Mouse (Mus musculus) Muller cell, postnatal 12 days (primary cell): ENCODE measurements around the gene Taf5.
A peak's percentile ranks its signal among the peaks of the same experiment; 100 is the strongest.

Source experiments
- DNase-seq: peaks from one replicate; pipeline ENCODE4 v3.0.0-alpha.2; 2015; ENCODE audit errors: inconsistent ontology term

Taf5 gene

DNA sequence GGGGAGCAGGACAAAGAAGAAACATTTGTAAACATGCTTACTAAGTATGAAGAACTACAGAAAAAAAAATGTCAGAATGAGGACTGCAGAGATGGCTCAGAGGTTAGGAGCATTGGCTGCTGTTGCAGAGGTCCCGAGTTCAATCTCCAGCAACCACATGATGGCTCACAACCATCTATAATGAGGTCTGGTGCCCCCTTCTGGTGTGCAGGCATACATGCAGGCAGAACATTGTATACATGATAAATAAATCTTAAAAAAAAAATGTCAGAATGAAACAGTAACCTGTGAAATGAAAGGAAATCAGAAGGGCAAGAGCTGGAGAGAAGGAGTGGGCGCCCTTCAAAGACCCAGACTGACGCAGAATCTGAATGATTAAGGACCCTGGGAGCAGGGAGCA lies 1.7 kb upstream of the Taf5 start:
- DNase-seq: no peak

DNA sequence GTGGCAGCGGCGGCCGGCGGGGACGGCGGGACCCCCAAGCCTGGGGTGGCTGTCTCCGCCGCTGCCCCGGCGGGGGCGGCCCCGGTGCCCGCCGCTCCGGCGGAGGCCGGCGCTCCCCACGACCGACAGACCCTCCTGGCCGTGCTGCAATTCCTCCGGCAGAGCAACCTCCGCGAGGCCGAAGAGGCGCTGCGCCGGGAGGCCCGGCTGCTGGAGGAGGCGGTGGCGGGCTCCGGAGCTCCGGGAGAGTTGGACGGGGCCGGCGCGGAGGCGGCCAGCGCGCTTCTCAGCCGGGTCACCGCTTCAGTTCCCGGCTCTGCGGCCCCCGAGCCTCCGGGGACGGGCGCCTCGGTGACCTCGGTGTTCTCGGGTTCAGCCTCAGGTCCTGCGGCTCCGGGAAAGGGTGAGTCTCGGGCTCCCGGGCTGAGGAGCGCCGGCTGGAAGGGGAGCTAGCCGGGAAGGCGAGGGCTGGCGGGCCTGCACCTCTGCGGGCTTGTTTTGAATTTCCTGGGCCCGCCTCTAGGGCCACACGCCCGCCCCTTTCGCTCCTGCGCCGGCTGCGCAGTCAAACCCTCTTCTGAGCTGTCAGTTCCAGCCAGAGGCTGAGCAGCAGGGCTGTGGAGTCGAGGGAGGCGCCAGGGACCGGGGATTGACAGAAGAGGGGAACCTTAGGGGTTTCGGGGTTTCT lies 522 bp downstream of the Taf5 start:
- DNase-seq: peak; percentile 90

DNA sequence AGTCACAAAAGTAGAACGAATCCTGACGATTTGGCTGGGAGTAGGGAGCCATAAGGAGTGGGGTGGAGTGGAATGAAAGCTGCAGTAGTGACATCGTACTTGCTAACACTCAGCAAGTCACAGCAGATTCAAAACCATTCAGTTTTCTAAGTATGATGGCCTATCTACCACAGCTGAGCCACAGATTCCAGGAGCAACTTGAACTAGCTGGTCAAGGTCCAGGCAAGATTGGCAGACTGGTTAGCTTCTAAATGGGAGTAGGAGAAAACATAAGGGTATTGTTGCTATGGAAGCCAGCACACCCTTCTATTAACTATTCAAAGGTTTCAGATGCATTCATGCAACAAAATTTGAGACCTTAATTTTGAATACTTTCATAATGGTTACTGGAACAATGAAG lies 20.7 kb downstream of the Taf5 start:
- peak; percentile 28 for DNase-seq

GRCm38 (mm10) chr19:47089718-47090525 lies 22.4 kb downstream of the Taf5 start:
- peak; percentile 6 for DNase-seq

DNA sequence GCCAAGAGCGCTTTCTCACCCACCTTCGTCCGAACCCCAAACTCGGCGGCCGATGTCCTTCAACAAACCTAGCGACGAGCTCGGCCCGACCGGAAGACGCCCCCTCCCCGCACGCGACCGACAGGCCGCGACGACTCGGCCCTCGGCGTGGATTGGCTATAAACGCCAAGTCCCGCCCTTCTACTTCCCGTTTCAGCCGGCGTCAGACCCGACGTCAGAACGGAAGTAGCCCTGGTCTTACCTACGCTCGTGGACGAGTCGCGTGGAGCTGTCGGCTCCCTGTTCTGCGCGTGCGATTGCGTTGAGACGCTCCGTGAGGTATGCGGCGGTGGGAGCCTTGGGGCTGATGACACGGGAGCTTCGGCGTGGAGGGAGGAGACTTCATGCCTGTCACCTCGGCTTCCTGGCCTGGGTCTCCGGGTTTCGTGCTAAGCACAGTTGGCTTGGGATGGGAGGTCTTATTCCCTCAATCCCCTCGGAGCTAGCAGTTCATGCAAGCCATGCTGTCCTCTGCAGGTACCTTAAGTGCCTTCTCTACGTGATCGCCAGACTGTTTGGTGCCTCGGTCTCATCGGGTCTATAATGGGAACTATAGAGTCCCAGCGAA lies 23.1 kb downstream of the Taf5 start, which contains the start of the genes Usmg5 and Pdcd11:
TSS of gene Usmg5 (minus strand) at position 98 of the 607 bp plus-strand sequence.
TSS of gene Pdcd11 (plus strand) at position 219 of the 607 bp plus-strand sequence.
- DNase-seq: peak; percentile 93

GRCm38 (mm10) chr19:47101080-47101479 lies 33.5 kb downstream of the Taf5 start:
- DNase-seq: no peak

DNA sequence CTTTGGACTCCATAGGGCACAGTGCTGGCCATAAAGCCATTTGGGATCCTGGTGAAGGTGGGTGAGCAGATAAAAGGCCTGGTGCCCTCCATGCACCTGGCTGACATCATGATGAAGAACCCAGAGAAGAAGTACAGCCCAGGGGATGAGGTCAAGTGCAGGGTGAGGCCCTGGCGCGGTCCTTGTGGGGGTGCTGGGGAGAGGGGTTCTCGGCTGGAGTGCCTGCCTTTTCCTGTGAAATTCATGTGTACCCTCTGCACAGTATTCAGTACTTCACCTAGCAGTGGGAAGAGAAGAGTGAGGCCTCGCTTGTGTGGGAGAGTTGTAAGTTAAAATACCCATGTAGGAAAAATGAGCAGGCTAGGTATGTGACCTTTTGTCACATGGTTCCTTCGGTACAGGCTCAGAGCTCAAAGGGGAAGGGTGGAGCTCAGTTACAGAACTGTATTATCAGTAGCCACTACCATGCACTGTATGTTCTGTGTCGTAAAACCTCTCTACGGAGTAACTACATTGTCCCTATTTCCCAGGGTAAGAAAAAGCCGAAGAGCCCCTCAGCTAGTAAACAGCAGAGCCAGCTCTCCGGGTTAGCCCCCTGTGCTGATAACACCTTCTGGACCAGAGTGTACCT lies 37.2 kb downstream of the Taf5 start:
- DNase-seq: no peak

- no peak for DNase-seq
Observed at GRCm38 (mm10) chr19:47118634-47119033, 51.1 kb downstream of the Taf5 start.

- peak; percentile 7 for DNase-seq
Observed at GRCm38 (mm10) chr19:47121054-47121453, 53.5 kb downstream of the Taf5 start.

GRCm38 (mm10) chr19:47122802-47123201 lies 55.3 kb downstream of the Taf5 start:
- peak; percentile 5 for DNase-seq

GRCm38 (mm10) chr19:47128164-47128563 lies 60.6 kb downstream of the Taf5 start:
- DNase-seq: no peak

DNA sequence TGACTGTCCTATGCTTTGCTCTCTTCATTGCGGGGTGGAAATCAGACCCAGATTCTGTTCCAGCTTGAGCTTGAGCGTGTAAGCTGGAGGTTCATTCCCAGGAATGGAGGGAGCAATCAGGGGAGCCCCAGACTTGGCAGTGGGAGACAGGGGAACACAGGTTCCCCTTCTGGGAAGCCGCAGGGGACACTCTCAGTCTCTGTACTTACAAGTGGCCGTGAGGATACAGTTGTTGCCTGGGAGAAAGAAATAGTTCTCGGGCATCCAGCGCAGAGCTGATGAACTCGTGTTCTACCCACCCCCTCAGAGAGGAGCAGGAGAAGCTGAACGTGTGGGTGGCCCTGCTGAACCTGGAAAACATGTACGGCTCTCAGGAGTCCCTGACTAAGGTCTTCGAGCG lies 61.3 kb downstream of the Taf5 start:
- DNase-seq: no peak

DNA sequence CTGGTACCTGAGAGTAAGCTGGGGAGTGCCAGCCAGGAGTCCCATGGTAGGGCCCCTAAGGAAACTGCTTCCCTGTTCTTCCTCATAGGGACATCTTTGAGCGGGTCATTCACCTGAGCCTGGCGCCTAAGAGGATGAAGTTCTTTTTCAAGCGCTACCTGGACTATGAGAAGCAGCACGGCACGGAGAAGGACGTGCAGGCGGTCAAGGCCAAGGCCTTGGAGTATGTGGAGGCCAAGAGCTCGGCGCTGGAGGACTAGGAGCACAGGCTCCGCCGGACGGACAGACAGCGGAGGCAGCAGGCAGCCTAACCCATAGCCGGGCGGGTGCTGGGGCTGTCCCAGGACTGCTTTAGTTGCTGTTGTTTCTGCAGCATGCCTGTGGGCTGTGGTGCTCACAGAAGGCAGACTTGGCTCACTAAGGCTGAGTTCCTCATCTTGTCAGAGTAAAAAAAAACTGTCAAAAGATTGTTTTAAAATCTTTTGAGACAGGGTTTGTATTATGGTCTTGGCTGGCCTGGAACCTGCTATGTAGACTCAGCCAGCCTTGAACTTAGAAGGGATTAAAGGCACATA lies 63.1 kb downstream of the Taf5 start:
- DNase-seq: no peak
